Mouse (Mus musculus) E14TG2a.4 (cell line): ENCODE data around the gene Gm21915.

Experiments
- CTCF ChIP-seq: conservative IDR thresholded peaks from 2 replicates; pipeline ENCODE4 v1.5.1; 2014; ENCODE audit warnings: low read length
- NANOG ChIP-seq: IDR thresholded peaks from 2 replicates; pipeline ENCODE4 v1.6.1; 2014; ENCODE audit warnings: borderline replicate concordance, low read length, mixed read lengths

DNA sequence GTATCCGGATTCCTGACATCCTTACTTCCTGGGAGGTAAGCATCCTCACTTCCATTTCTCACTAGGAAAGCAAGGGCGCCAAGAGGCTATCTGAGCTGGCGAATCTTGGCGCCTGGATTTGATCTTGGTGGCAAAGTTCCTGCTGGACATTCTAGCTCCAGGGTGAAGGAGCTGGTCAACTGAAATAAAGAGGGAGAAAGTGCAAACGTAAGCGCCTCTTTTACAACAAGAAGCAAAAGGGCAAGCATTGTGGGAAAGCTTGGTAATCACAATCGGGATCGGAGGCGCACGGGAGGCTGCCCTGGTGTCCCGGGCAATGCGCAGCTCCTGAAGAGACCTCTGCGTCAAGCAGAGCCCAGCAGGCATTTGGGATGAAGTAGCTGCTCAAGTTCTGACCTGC is 41.0 kb upstream of the Gm21915 start:
- TF ChIP-seq CTCF, result no peak
- TF ChIP-seq NANOG, result no peak
